ENCODE assay signal across 20 mouse cellular contexts in the genomic region with DNA sequence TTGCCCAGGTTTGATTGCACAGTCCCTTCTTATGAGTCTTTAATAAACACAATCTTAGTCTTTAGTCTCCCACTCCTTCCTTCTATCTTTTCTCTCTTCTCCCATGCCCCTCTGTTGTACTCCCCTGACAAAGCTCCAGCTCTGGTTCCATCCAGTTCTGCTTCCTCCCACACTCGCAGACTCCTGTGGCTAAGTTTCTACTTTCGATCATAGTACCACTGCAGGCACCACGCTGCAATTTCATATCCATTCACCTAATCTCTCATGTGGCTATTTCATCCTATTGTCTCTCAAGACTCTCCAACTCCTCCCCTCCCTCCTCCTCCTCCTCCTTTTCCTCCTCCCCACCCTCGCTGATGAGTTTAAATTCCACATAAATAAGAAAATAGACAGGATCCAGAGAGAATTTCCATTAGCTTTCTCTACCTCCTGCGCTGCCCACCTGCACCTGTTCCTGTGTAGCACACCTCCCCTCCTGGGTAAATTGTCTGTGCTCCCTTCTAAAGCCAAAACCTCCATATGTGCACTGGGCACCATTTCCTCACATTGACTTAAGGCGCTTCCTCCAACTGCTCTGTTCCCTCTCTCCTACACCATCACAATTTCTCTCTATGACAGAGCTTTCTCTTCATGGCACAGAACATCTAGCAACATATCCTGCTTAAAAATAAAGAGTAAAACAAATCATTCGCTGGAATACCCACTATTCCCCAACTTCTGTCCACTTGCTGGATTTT. TPM values are rescaled to one million over a fixed set of nuclear protein-coding genes. Genes with fewer than 3 reads are reported as not detected.
A peak's percentile ranks its signal among the peaks of the same experiment; 100 is the strongest.
DNase-seq lines count a peak whose midpoint lies in the region; ATAC-seq and TF ChIP-seq lines count a peak whose summit lies in the region.
"Had no signal": no experiment of that assay in that cellular context is flagged by ENCODE, and none has a peak within 500 bp of the region (broad histone marks: within the 10 kb centered on the region; RNA-seq: fewer than 3 reads in every experiment).

No protein-coding gene starts in this region.

- no peak for DNase-seq in cerebellum, postnatal 4 days (ENCODE audit: low spot score in 2 of 2)
- peak; percentile 38 for DNase-seq in layer of hippocampus, adult 9-11 months
- no peak for DNase-seq in layer of hippocampus, postnatal 10 days (ENCODE audit: low spot score in 2 of 2)
- DNase-seq in cerebellum, adult 2 months, result peak; percentile 74 to 90
- DNase-seq in cerebellum, postnatal 36 days, result peak; percentile 72 to 75
- DNase-seq: adrenal gland, adult 8-10 months; gastrocnemius, postnatal 25 days had no signal

- no peak for TF ChIP-seq CTCF in cerebellum, adult 2 months (IDR thresholded peaks at IDR 0.05; ENCODE audit: borderline replicate concordance, insufficient read depth, low read depth, low read length)

- no peaks in the 10 kb centered on the region for H3K27me3 ChIP-seq in cerebellum, adult 2 months (ENCODE audit: control insufficient read depth, insufficient read depth, low read length)
- H3K27me3 ChIP-seq: forebrain, embryonic 12.5 days; kidney, embryonic 15.5 days; midbrain, embryonic 12.5 days; neural tube, embryonic 12.5 days had no signal

- peaks cover 12% of the 10 kb centered on the region; the same call in 1 of the 2 replicates for H3K4me1 ChIP-seq in cerebellum, adult 2 months (ENCODE audit: control insufficient read depth, insufficient read depth, low read length)
- H3K4me1 ChIP-seq: embryonic facial prominence, embryonic 10.5 days; kidney, embryonic 15.5 days; neural tube, embryonic 12.5 days had no signal

- WGBS in cerebellum, adult 2 months, result 18% methylated on average over 7 of the region's 7 CpGs

- H3K4me3 ChIP-seq in cerebellum, adult 2 months (replicated peaks; ENCODE audit: insufficient read depth, low read depth, low read length), result no peak overlapping the region
- H3K4me3 ChIP-seq: embryonic facial prominence, embryonic 10.5 days; forebrain, embryonic 12.5 days; kidney, embryonic 15.5 days; midbrain, embryonic 12.5 days; neural tube, embryonic 12.5 days had no signal

- peak overlapping the region; percentile 71 for H3K27ac ChIP-seq in cerebellum, adult 2 months (ENCODE audit: insufficient read depth, low read length)
- H3K27ac ChIP-seq: embryonic facial prominence, embryonic 10.5 days; forebrain, embryonic 12.5 days; kidney, embryonic 15.5 days; liver, embryonic 14.5 days; midbrain, embryonic 12.5 days; neural tube, embryonic 12.5 days had no signal

- 0 out of 2 replicates have a peak, but pooled peaks have one; percentile 23 for TF ChIP-seq POLR2A in cerebellum, adult 2 months (IDR thresholded peaks at IDR 0.05; ENCODE audit: borderline replicate concordance, insufficient read depth, low read length)

- ATAC-seq in cerebellum, adult (ENCODE audit: insufficient number of reproducible peaks, low FRiP score, low TSS enrichment), result peak; percentile 98
- ATAC-seq in monocyte, adult 5-6 weeks (replicated peaks; ENCODE audit: insufficient number of reproducible peaks, low FRiP score, low TSS enrichment, poor library complexity, severe bottlenecking), result no peak
- ATAC-seq in erythroid progenitor cell, adult 5-6 weeks (replicated peaks; ENCODE audit: low FRiP score, poor library complexity, severe bottlenecking), result no peak
- ATAC-seq: hindbrain, embryonic 16.5 days; intestine, postnatal 0 days had no signal

RNA-seq across cellular contexts. Expression of a gene that starts 38.9 kb away (rescaled TPM):
- total RNA-seq in layer of hippocampus, postnatal 10 days (2021), result not detected
- 0.10 and 0.22 TPM in 2 replicates for polyA plus RNA-seq in cerebellum, adult 2 months (2012; rRNA removed)
- total RNA-seq in monocyte, adult 5-6 weeks (2017), result 70.8 to 90.6 TPM (median 78.1 TPM) in 3 replicates
- 10.5 and 24.3 TPM in 2 replicates for total RNA-seq in erythroid progenitor cell, adult 5-6 weeks (2015; ENCODE audit: low replicate concordance)
- 3.5 and 11.3 TPM in 2 replicates for total RNA-seq in erythroid progenitor cell, adult 5-6 weeks (2017; ENCODE audit: low replicate concordance)
- total RNA-seq: layer of hippocampus, adult 18-20 months; left cerebral cortex, postnatal 14 days had no signal

RNA-seq across cellular contexts. Expression of a gene that starts 48.1 kb away (rescaled TPM):
- total RNA-seq in layer of hippocampus, postnatal 10 days (2021), result 10 to 100 TPM; 20.7 to 24.9 TPM
- polyA plus RNA-seq in cerebellum, adult 2 months (2012; rRNA removed), result 21.8 and 22.9 TPM in 2 replicates
- 10.6 to 15.5 TPM (median 12.9 TPM) in 3 replicates for total RNA-seq in monocyte, adult 5-6 weeks (2017)
- 5.0 and 11.9 TPM in 2 replicates for total RNA-seq in erythroid progenitor cell, adult 5-6 weeks (2015; ENCODE audit: low replicate concordance)
- total RNA-seq in erythroid progenitor cell, adult 5-6 weeks (2017; ENCODE audit: low replicate concordance), result 1.6 and 6.2 TPM in 2 replicates

Comparison
In these comparisons a context has a peak if more than half of its experiments do, and no peak if none do; other contexts are left out.
1. DNase-seq: peak in layer of hippocampus, adult 9-11 months (single experiment), cerebellum, adult 2 months (2 of 2) and cerebellum, postnatal 36 days (2 of 2); none in cerebellum, postnatal 4 days (0 of 2) and layer of hippocampus, postnatal 10 days (0 of 2).
2. RNA of a gene that starts 38.9 kb away (total RNA-seq): 70.8 to 90.6 TPM in monocyte, adult 5-6 weeks and 3.5 to 24.3 TPM in erythroid progenitor cell, adult 5-6 weeks; not detected in layer of hippocampus, postnatal 10 days; every median in the first group is over 4 times any median in the second.